Mouse (Mus musculus) urinary bladder, adult 18-20 months (tissue): Measurements from ENCODE around the gene Spryd7.

ENCODE experiments used
- DNase-seq, 2 experiments: peaks; one replicate each; pipeline ENCODE4 v3.0.0; 2022; ENCODE audit warnings: low spot score in 2 of 2, mixed read lengths in 2 of 2

The Spryd7 gene

DNA sequence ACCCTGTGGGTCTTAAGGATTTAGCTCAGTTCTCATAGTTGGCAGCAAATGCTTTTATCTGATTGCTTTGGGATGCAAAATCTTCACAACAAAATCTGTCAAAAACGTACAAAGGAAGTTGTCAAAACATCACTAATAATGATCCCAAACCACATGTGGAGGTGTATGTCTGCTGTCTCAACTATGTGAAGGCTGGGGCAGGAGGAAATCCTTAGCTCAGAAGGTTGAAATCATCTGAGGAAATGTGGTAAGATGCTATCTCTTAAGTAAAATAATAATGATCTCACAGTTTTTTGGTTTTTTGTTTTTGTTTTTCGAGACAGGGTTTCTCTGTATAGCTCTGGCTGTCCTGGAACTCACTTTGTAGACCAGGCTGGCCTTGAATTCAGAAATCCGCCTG lies 20.9 kb downstream of the Spryd7 start:
- no peak for DNase-seq

DNA sequence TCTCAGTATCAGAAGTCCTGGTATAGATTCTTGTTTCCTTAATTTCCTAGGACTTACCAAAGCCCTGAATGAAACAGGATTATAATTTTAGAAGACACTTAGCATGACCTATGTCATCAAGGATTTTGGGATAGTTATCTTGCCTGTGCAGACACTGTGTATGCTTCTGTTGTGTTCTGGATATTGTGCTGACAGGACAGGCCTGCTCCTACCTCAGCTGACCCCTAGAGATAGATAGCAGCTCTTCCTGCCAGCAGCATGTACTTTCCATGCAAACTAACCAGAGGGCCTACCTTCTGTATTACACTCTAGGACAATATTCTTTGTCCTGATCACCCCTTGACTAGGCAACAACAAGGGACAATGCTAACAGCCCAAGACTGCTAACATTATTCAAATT lies 25.7 kb downstream of the Spryd7 start:
- DNase-seq, result no peak

GRCm38 (mm10) chr14:61530396-61530795 lies 26.3 kb downstream of the Spryd7 start:
- no peak for DNase-seq

GRCm38 (mm10) chr14:61529533-61529932 lies 27.2 kb downstream of the Spryd7 start:
- no peak for DNase-seq

DNA sequence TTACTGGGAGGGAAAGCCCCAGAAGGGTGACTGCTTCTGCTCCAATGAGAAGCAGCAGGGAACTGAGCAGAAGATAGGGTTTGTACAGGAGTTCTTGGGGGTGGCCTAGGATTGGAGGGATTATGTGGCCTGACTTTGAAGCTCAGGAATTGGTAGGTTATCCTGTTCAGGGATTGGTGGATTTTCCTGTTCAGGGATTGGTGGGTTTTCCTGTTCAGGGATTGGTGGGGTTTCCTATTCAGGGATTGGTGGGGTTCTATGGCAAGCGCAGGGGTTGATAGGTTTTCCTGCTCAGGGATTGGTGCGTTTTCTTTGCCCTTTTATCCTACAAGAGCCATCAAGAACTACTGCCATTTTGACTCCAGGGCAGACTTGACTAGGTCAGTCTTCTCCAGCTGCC lies 30.7 kb downstream of the Spryd7 start:
- DNase-seq, result no peak

DNA sequence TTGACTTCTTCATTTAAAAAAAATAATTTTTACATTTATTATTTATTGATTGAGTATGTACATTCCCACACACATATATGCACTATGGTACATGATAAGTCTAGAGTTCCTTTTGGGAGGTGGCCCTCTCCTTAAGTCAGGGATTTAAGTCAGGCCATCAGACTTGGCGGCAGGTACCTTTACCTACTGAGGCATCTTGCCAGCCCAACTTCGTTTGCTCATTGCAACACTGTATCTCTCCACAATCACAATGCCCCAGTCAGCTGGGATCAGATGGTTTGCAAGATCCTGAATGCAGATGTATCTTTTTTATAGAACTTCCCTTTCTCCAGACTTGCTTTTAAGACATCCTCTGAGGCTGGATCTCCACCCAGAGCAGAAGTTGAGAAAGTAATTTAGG lies 32.9 kb downstream of the Spryd7 start:
- no peak for DNase-seq

- DNase-seq, result no peak
Measured at GRCm38 (mm10) chr14:61518659-61519480, 37.8 kb downstream of the Spryd7 start.

DNA sequence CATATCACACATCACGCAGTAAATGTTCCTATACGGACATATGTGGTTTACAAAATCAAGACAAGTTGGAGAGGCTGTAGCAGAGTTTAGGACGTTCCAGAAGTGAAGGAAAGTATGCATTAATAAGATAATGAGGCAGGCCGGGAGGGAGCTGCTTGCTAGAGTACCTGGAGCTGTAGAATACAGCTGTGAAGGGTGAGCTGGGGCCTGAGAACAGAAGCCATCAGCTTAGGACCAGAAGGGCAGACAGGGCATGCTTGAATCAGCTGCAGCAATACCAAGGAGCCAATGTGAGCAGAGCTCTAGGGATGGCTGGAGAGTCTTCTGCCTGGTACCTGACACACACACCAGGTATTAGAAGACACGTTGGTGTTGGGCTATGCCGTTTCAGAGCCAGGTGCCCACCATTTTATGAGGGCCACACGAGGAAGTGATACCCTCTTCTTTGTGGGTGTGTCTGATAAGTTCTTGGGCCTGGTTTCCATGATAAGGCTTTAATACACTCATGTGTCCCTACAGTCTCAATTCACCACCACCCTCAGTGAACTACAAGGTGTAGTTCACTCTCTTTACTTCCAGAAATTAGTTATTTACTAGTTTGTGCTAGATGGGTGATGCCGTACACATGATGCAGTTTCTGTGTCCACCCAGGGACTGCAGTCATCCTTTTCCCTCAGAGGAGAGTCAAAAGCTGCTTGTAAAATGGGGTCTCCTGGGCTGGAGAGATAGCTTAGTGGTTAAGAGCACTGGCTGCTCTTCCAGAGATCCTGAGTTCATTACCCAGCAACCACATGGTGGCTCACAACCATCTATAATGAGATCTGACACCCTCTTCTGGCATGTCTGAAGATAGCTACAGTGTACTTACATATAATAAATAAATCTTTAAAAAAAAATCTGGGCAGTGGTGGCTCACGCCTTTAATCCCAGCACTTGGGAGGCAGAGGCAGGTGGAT lies 39.9 kb downstream of the Spryd7 start:
- no peak for DNase-seq

GRCm38 (mm10) chr14:61511494-61511893 lies 45.2 kb downstream of the Spryd7 start:
- DNase-seq, result no peak

- peak; percentile 48 to 62 for DNase-seq
Measured at GRCm38 (mm10) chr14:61497716-61498490, 58.8 kb downstream of the Spryd7 start.

DNA sequence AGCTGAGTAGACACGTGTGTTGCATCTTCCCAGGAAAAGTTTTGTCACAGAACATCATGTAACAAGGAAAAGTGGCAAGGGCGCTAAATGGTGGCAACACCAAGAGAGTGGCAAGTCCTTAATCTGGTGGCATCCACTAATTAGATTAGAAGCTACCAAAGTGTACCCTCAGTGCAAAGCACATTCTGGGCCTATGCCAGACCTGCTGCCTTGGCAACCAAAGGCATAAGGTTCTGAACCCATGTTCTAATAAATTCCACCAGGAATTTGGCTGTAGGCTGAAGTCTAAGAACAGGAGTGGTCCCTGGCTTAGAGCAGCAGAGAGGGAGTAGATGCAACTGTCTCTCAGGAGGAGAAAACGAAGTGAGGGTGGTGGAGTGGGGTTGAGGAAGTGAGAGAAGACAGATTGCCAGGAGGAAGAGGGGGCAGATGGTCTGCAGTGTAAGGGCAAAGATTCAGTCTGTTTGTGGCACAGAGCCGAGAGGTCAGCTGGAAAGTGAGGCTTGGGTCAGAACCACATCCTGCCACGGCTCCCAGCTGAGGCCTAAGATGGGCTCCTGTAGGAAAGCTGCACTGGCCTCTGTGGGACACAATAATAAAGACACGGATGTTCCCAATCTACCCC lies 63.1 kb downstream of the Spryd7 start:
- no peak for DNase-seq
